Comparison of ENCODE assay signal across 16 mouse cellular contexts in the genomic region with DNA sequence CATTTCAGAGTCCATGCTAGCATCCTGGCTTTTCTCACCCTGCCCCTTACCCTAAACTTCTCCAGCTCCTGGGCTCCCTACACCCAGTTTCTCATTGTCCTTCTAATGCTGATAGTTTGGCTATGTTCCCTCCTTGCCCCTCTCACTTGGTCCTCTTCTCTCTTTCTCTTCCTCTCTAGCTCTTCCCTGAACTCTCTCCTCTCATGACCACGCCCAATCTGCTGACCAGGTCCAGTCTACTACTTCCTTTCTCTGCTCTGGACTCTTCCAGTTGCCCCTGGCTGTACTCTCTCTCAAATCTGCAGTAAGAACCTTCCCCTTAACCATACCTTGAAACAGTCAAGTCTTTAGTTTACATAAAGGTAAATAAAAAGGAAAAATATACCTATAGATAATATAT.
"Had no signal": no experiment of that assay in that cellular context is flagged by ENCODE, and none has a peak within 500 bp of the region (broad histone marks: within the 10 kb centered on the region; RNA-seq: fewer than 3 reads in every experiment).

No protein-coding gene starts in this region.

- H3K9me3 ChIP-seq: kidney, embryonic 15.5 days; limb, embryonic 13.5 days; liver, embryonic 13.5 days; midbrain, embryonic 12.5 days; stomach, embryonic 15.5 days had no signal

- H3K4me3 ChIP-seq: kidney, embryonic 15.5 days; limb, embryonic 13.5 days; liver, embryonic 13.5 days; midbrain, embryonic 12.5 days; stomach, embryonic 15.5 days had no signal

- H3K36me3 ChIP-seq: kidney, embryonic 15.5 days; limb, embryonic 13.5 days; liver, embryonic 13.5 days; midbrain, embryonic 12.5 days; stomach, embryonic 15.5 days had no signal

- H3K27ac ChIP-seq: kidney, embryonic 15.5 days; limb, embryonic 13.5 days; liver, embryonic 13.5 days; midbrain, embryonic 12.5 days; stomach, embryonic 15.5 days had no signal

- H3K4me2 ChIP-seq: kidney, embryonic 15.5 days; limb, embryonic 13.5 days; liver, embryonic 13.5 days; midbrain, embryonic 12.5 days; stomach, embryonic 15.5 days had no signal

- ATAC-seq: intestine, embryonic 16.5 days; midbrain, embryonic 16.5 days had no signal

- H3K9ac ChIP-seq: kidney, embryonic 15.5 days; limb, embryonic 13.5 days; liver, embryonic 13.5 days; midbrain, embryonic 12.5 days; stomach, embryonic 15.5 days had no signal

- DNase-seq: kidney, adult 2 months; kidney, postnatal 14 days; layer of hippocampus, postnatal 36 days; liver, embryonic 13.5 days; lung, adult 2 months; lung, postnatal 10 days; lung, postnatal 4 days; right cerebral cortex, adult 18-20 months; right cerebral cortex, postnatal 25 days; thymus, postnatal 36 days had no signal

- H3K27me3 ChIP-seq: kidney, embryonic 15.5 days; limb, embryonic 13.5 days; liver, embryonic 13.5 days; midbrain, embryonic 12.5 days; stomach, embryonic 15.5 days had no signal

- H3K4me1 ChIP-seq: kidney, embryonic 15.5 days; limb, embryonic 13.5 days; liver, embryonic 13.5 days; midbrain, embryonic 12.5 days; stomach, embryonic 15.5 days had no signal
